Mouse (Mus musculus): ENCODE data around the gene Nipal1.

- TF ChIP-seq POLR2A (IDR thresholded peaks at IDR 0.05; ENCODE audit: insufficient read depth, low read length), result no peak
- no peak for TF ChIP-seq CTCF (IDR thresholded peaks at IDR 0.05; ENCODE audit: low read depth, low read length)
- TF ChIP-seq EP300 (IDR thresholded peaks at IDR 0.05; ENCODE audit: insufficient read depth, low read depth, low read length), result no peak
Observed at GRCm38 (mm10) chr5:72634791-72635271, 12.8 kb upstream of the Nipal1 start.

All from ES-Bruce4 (cell line).